Mouse (Mus musculus) liver, embryonic 12.5 days (tissue): ENCODE results near the gene Rasa4. TPM values are rescaled to one million over a fixed set of nuclear protein-coding genes. Genes with fewer than 3 reads are reported as not detected.
"Not testable (repeated sequence)": the region's sequence is repeated elsewhere in the genome, so short reads cannot be mapped to it uniquely, and the experiment has no call there.

ENCODE experiments used
- ATAC-seq: fragments of 200-750 bp; cut with Nextera tagmentation; 2 replicates; pipeline ENCODE4 v1.8.0; 2017; ENCODE audit warnings: moderate number of reproducible peaks, mild to moderate bottlenecking, moderate library complexity
- H3K27ac ChIP-seq: fragments of 300-500 bp; sonication (generic); 2 replicates; pipeline ENCODE4 v1.5.1; 2016; ENCODE audit warnings: mild to moderate bottlenecking
- H3K27me3 ChIP-seq: fragments of 300-500 bp; sonication (generic); replicated peaks from 2 replicates; pipeline ENCODE4 v1.6.1; 2016; ENCODE audit warnings: mild to moderate bottlenecking, moderate library complexity
- H3K36me3 ChIP-seq: fragments of 300-500 bp; sonication (generic); 2 replicates; pipeline ENCODE4 v1.6.1; 2016; ENCODE audit warnings: mild to moderate bottlenecking, moderate library complexity
- H3K4me1 ChIP-seq: fragments of 300-500 bp; sonication (generic); 2 replicates; pipeline ENCODE4 v1.6.1; 2016
- H3K4me2 ChIP-seq: fragments of 300-500 bp; sonication (generic); 2 replicates; pipeline ENCODE4 v1.6.1; 2016; ENCODE audit warnings: mild to moderate bottlenecking, moderate library complexity
- H3K4me3 ChIP-seq: fragments of 300-500 bp; sonication (generic); 2 replicates; pipeline ENCODE4 v1.5.1; 2016; ENCODE audit warnings: mild to moderate bottlenecking, moderate library complexity
- H3K9ac ChIP-seq: fragments of 300-500 bp; sonication (generic); 2 replicates; pipeline ENCODE4 v1.6.1; 2016; ENCODE audit warnings: mild to moderate bottlenecking, moderate library complexity
- H3K9me3 ChIP-seq: fragments of 300-500 bp; sonication (generic); replicated peaks from 2 replicates; pipeline ENCODE4 v1.6.1; 2016; ENCODE audit warnings: mild to moderate bottlenecking, moderate library complexity
- WGBS: fragments of 180-500 bp; shearing (Covaris S2); methylation state at CpG from one replicate; pipeline ENCODE4 v1.1.7; 2016; ENCODE audit not compliant: insufficient replicate concordance; 5-methylcytosine and 5-hydroxymethylcytosine counted together
- microRNA-seq: library from miRNA; unstranded; fragments of <30 nt; microRNA quantifications from one replicate; pipeline ENCODE4, GENCODE M21; 2017
- polyA plus RNA-seq: library from polyadenylated mRNA; unstranded; fragments of >200 nt; fragmentation: Nextera tagmentation; extraction: Ambion mirVana; gene quantifications from 2 replicates; pipeline ENCODE4 v1.2.1, GENCODE M21; 2016

Gene Rasa4
- polyA plus RNA-seq, 1 experiment from 2014 or later: 1.6 TPM

DNA sequence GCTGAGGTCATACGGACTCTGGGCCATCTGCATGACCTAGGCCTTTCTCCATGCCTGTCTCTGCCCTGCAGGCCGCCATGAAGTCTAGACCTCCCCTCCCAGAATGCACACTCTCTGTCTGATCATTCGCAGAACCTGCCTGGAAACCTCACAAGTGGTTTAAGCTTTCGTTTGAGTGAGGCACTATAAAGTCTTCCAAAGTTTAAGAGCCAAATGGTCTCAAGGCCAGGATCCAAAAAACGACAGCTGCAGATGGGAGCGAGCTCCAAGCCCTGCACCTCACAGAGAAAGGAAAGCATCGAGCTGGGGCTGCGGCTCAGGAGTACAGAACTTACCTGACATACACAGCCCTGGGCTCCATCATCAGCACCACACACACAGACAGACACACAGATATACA is 68.6 kb downstream of the Rasa4 start:
- Histone ChIP-seq H3K27ac (no peak overlapping the region), H3K9ac (no peak overlapping the region), H3K4me3 (no peak overlapping the region), H3K4me2 (no peak overlapping the region), H3K9me3 (no peaks in the 10 kb centered on the region), H3K36me3 (no peaks in the 10 kb centered on the region), H3K27me3 (no peaks in the 10 kb centered on the region), H3K4me1 (peaks cover 16% of the 10 kb centered on the region)
- ATAC-seq: no peak
- WGBS: 68% methylated on average over 8 of the region's 8 CpGs

DNA sequence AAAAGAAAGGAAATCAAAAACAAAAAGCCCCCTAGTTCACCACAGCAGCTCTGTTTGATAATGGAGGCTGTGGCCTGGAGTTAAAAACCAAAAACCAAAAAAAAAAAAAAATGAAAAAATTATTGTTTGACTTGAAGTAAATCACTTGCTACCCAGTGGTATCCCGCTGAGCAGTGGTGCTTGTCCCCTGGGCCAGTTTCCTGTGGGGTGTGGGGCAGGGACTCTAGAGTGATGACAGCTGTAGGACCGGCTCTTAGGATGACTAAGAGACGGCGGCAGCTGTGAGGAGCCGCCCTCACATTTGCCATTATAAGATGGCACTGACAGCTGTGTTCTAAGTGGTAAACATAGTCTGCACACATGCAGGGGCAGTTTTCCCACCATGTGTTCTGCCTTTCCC is 71.7 kb downstream of the Rasa4 start:
- Histone ChIP-seq H3K4me3 (no peak overlapping the region), H3K27ac (no peak overlapping the region), H3K4me2 (no peak overlapping the region), H3K9me3 (no peaks in the 10 kb centered on the region), H3K4me1 (no peaks in the 10 kb centered on the region), H3K9ac (no peak overlapping the region), H3K27me3 (no peaks in the 10 kb centered on the region), H3K36me3 (peaks cover 4% of the 10 kb centered on the region)
- 77% methylated on average over 5 of the region's 5 CpGs for WGBS
- no peak for ATAC-seq

DNA sequence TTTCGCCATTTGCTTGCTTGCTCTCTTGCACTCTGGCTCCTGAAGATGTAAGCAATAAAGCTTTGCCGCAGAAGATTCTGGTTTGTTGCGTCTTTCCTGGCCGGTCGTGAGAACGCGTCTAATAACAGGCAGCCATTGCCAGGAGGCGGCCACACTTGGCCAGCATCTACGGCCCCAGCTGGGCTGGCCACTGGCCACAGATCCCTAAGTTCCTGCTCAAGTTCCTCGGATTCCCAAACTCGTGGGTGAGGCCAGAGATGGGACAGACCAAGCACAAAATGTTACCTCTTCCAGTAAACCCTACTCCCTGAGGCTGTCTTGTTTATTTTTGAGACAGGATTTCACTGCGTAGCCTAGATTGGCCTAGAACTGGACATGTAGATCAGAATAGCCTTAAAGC is 76.4 kb downstream of the Rasa4 start:
- WGBS: 83% methylated on average over 11 of the region's 12 CpGs
- H3K36me3 ChIP-seq: peaks cover 16% of the 10 kb centered on the region
- H3K4me1 ChIP-seq, H3K4me2 ChIP-seq, H3K4me3 ChIP-seq, H3K9me3 ChIP-seq, H3K27ac ChIP-seq, H3K9ac ChIP-seq, H3K27me3 ChIP-seq, ATAC-seq: not testable (repeated sequence)

Small RNA genes lying within 50 kb of the gene (microRNA-seq; reads per million reads assigned to microRNA genes)
- not detected for gene Mir7035

Other genes with a start within 250 kb of the Rasa4 start
- 7.4 TPM in 2 replicates for gene Hspb1, start 196.0 kb upstream of the Rasa4 start, polyA plus RNA-seq
- gene Ywhag, start 149.3 kb upstream of the Rasa4 start, polyA plus RNA-seq: 121 and 128 TPM in 2 replicates
- 2.0 TPM in 2 replicates for gene Ssc4d, start 109.4 kb upstream of the Rasa4 start, polyA plus RNA-seq
- gene Zp3, start 103.8 kb upstream of the Rasa4 start, polyA plus RNA-seq: not detected in 2 replicates
- gene Dtx2, start 89.1 kb upstream of the Rasa4 start, polyA plus RNA-seq: 11.3 and 12.5 TPM in 2 replicates
- gene Upk3b, start 45.4 kb upstream of the Rasa4 start, polyA plus RNA-seq: 6.9 TPM in 2 replicates
- gene Upk3bl, start 29.4 kb upstream of the Rasa4 start, polyA plus RNA-seq: 0.13 and 0.14 TPM in 2 replicates
- 186 and 191 TPM in 2 replicates for gene Polr2j, start 32.7 kb downstream of the Rasa4 start, polyA plus RNA-seq
- 53.4 and 54.5 TPM in 2 replicates for gene Lrwd1, start 52.2 kb downstream of the Rasa4 start, polyA plus RNA-seq
- gene Alkbh4, start 52.2 kb downstream of the Rasa4 start, polyA plus RNA-seq: 17.0 and 18.8 TPM in 2 replicates
- 4.4 and 6.7 TPM in 2 replicates for gene Orai2, start 86.8 kb downstream of the Rasa4 start, polyA plus RNA-seq
- 36.3 and 41.3 TPM in 2 replicates for gene Prkrip1, start 115.0 kb downstream of the Rasa4 start, polyA plus RNA-seq
- 2.6 and 3.1 TPM in 2 replicates for gene Sh2b2, start 162.6 kb downstream of the Rasa4 start, polyA plus RNA-seq